Mouse (Mus musculus) midbrain, embryonic 16.5 days (tissue): ENCODE results near the gene 9530053A07Rik. TPM values are rescaled to one million over a fixed set of nuclear protein-coding genes. Genes with fewer than 3 reads are reported as not detected.

ENCODE experiments used
- ATAC-seq: fragments of 200-750 bp; cut with Nextera tagmentation; 2 replicates; pipeline ENCODE4 v1.8.0; 2017; ENCODE audit warnings: moderate TSS enrichment
- H3K27ac ChIP-seq: fragments of 300-500 bp; sonication (generic); 2 replicates; pipeline ENCODE4 v1.5.1; 2014; ENCODE audit warnings: mild to moderate bottlenecking, low read length, mixed read lengths
- H3K27me3 ChIP-seq: fragments of 300-500 bp; sonication (generic); 2 replicates; pipeline ENCODE4 v1.6.1; 2014; ENCODE audit warnings: low read depth, low read length, mixed read lengths; ENCODE audit not compliant: control insufficient read depth, insufficient read depth
- H3K36me3 ChIP-seq: fragments of 300-500 bp; sonication (generic); 2 replicates; pipeline ENCODE4 v1.6.1; 2014; ENCODE audit warnings: mild to moderate bottlenecking, low read length, moderate library complexity, mixed read lengths; ENCODE audit not compliant: control insufficient read depth, insufficient read depth
- H3K4me1 ChIP-seq: fragments of 300-500 bp; sonication (generic); 2 replicates; pipeline ENCODE4 v1.6.1; 2014; ENCODE audit warnings: mild to moderate bottlenecking, low read length, mixed read lengths; ENCODE audit not compliant: control insufficient read depth, insufficient read depth
- H3K4me2 ChIP-seq: fragments of 300-500 bp; sonication (generic); 2 replicates; pipeline ENCODE4 v1.6.1; 2014; ENCODE audit warnings: mild to moderate bottlenecking, low read length, mixed read lengths
- H3K4me3 ChIP-seq: fragments of 300-500 bp; sonication (generic); 2 replicates; pipeline ENCODE4 v1.5.1; 2014; ENCODE audit warnings: low read depth, mild to moderate bottlenecking, low read length, moderate library complexity, mixed read lengths
- H3K9ac ChIP-seq: fragments of 300-500 bp; sonication (generic); 2 replicates; pipeline ENCODE4 v1.6.1; 2014; ENCODE audit warnings: low read depth, low read length, mixed read lengths
- H3K9me3 ChIP-seq: fragments of 300-500 bp; sonication (generic); replicated peaks from 2 replicates; pipeline ENCODE4 v1.6.1; 2014; ENCODE audit warnings: mild to moderate bottlenecking, low read length, mixed read lengths; ENCODE audit not compliant: control insufficient read depth, poor library complexity, severe bottlenecking
- WGBS: fragments of 180-500 bp; shearing (Covaris S2); extraction: QIAGEN DNeasy Blood & Tissue Kit; methylation state at CpG from one replicate; pipeline ENCODE4 v1.1.7; 2014; 5-methylcytosine and 5-hydroxymethylcytosine counted together
- polyA plus RNA-seq: library from polyadenylated mRNA; unstranded; fragments of >200 nt; fragmentation: Nextera tagmentation; extraction: Ambion mirVana; gene quantifications from 2 replicates; pipeline ENCODE4 v1.2.1, GENCODE M21; 2015

The 9530053A07Rik gene
- polyA plus RNA-seq, 1 experiment from 2014 or later, result 0.03 TPM

GRCm38 (mm10) chr7:28182320-28182719 lies 53.1 kb downstream of the 9530053A07Rik start:
- Histone ChIP-seq H3K4me1 (peaks cover 11% of the 10 kb centered on the region), H3K4me2 (no peak overlapping the region), H3K9ac (no peak overlapping the region), H3K9me3 (no peaks in the 10 kb centered on the region), H3K36me3 (peaks cover 53% of the 10 kb centered on the region), H3K4me3 (no peak overlapping the region), H3K27ac (no peak overlapping the region), H3K27me3 (no peaks in the 10 kb centered on the region)
- WGBS, result 97% methylated on average over 22 of the region's 22 CpGs
- no peak for ATAC-seq

GRCm38 (mm10) chr7:28185884-28186283 lies 56.6 kb downstream of the 9530053A07Rik start:
- H3K9me3 ChIP-seq, result no peaks in the 10 kb centered on the region
- no peak overlapping the region for H3K4me3 ChIP-seq
- WGBS, result 95% methylated on average over 14 of the region's 14 CpGs
- peaks cover 71% of the 10 kb centered on the region for H3K36me3 ChIP-seq
- H3K4me1 ChIP-seq, result peaks cover 7% of the 10 kb centered on the region
- ATAC-seq, result 0 out of 2 replicates have a peak, but pooled peaks have one; percentile 25
- H3K4me2 ChIP-seq, result no peak overlapping the region
- no peaks in the 10 kb centered on the region for H3K27me3 ChIP-seq
- H3K27ac ChIP-seq, result no peak overlapping the region
- no peak overlapping the region for H3K9ac ChIP-seq

- 93% methylated on average over 8 of the region's 8 CpGs for WGBS
- ATAC-seq, result no peak
- Histone ChIP-seq H3K9ac (no peak overlapping the region), H3K4me2 (no peak overlapping the region), H3K27ac (no peak overlapping the region), H3K4me3 (no peak overlapping the region), H3K9me3 (no peaks in the 10 kb centered on the region), H3K36me3 (peaks cover 69% of the 10 kb centered on the region), H3K27me3 (no peaks in the 10 kb centered on the region), H3K4me1 (no peaks in the 10 kb centered on the region)
Observed at GRCm38 (mm10) chr7:28186631-28187030, 57.4 kb downstream of the 9530053A07Rik start.

- no peak overlapping the region for H3K27ac ChIP-seq
- no peak overlapping the region for H3K4me3 ChIP-seq
- no peaks in the 10 kb centered on the region for H3K27me3 ChIP-seq
- no peaks in the 10 kb centered on the region for H3K4me1 ChIP-seq
- no peak overlapping the region for H3K4me2 ChIP-seq
- no peak overlapping the region for H3K9ac ChIP-seq
- no peaks in the 10 kb centered on the region for H3K9me3 ChIP-seq
- no peak for ATAC-seq
- 95% methylated on average over 3 of the region's 3 CpGs for WGBS
- H3K36me3 ChIP-seq, result peaks cover 43% of the 10 kb centered on the region
Observed at GRCm38 (mm10) chr7:28191489-28191888, 62.2 kb downstream of the 9530053A07Rik start.

GRCm38 (mm10) chr7:28191903-28192302 lies 62.6 kb downstream of the 9530053A07Rik start:
- no peak overlapping the region for H3K27ac ChIP-seq
- no peak overlapping the region for H3K9ac ChIP-seq
- 100% methylated on average over 1 of the region's 1 CpGs for WGBS
- no peak overlapping the region for H3K4me3 ChIP-seq
- peaks cover 39% of the 10 kb centered on the region for H3K36me3 ChIP-seq
- no peak for ATAC-seq
- H3K4me2 ChIP-seq, result no peak overlapping the region
- no peaks in the 10 kb centered on the region for H3K9me3 ChIP-seq
- H3K4me1 ChIP-seq, result no peaks in the 10 kb centered on the region
- H3K27me3 ChIP-seq, result no peaks in the 10 kb centered on the region

- Histone ChIP-seq H3K9me3 (no peaks in the 10 kb centered on the region), H3K36me3 (peaks cover 19% of the 10 kb centered on the region), H3K4me2 (no peak overlapping the region), H3K27me3 (no peaks in the 10 kb centered on the region), H3K4me1 (no peaks in the 10 kb centered on the region), H3K9ac (no peak overlapping the region), H3K27ac (no peak overlapping the region), H3K4me3 (no peak overlapping the region)
- no peak for ATAC-seq
- 89% methylated on average over 5 of the region's 5 CpGs for whole genome bisulfite sequencing
Observed at GRCm38 (mm10) chr7:28195414-28196098, 66.3 kb downstream of the 9530053A07Rik start.

- no peak overlapping the region for H3K27ac ChIP-seq
- 81% methylated on average over 14 of the region's 14 CpGs for WGBS
- H3K4me2 ChIP-seq, result no peak overlapping the region
- no peaks in the 10 kb centered on the region for H3K4me1 ChIP-seq
- ATAC-seq, result no peak
- peaks cover 17% of the 10 kb centered on the region for H3K36me3 ChIP-seq
- no peak overlapping the region for H3K9ac ChIP-seq
- no peak overlapping the region for H3K4me3 ChIP-seq
- H3K27me3 ChIP-seq, result no peaks in the 10 kb centered on the region
- H3K9me3 ChIP-seq, result no peaks in the 10 kb centered on the region
Observed at GRCm38 (mm10) chr7:28196528-28196927, 67.3 kb downstream of the 9530053A07Rik start.

- H3K9me3 ChIP-seq, result no peaks in the 10 kb centered on the region
- H3K36me3 ChIP-seq, result peaks cover 11% of the 10 kb centered on the region; the same call in 1 of the 2 replicates
- H3K4me1 ChIP-seq, result no peaks in the 10 kb centered on the region
- no peak overlapping the region for H3K9ac ChIP-seq
- 74% methylated on average over 4 of the region's 4 CpGs for WGBS
- no peak overlapping the region for H3K4me3 ChIP-seq
- no peak overlapping the region for H3K4me2 ChIP-seq
- no peak for ATAC-seq
- H3K27me3 ChIP-seq, result no peaks in the 10 kb centered on the region
- H3K27ac ChIP-seq, result no peak overlapping the region
Observed at GRCm38 (mm10) chr7:28199054-28199453, 69.8 kb downstream of the 9530053A07Rik start.

GRCm38 (mm10) chr7:28203207-28204108 lies 74.2 kb downstream of the 9530053A07Rik start:
- no peak for ATAC-seq
- WGBS, result 65% methylated on average over 16 of the region's 19 CpGs

More at GRCm38 (mm10) chr7:28203207-28204108, 74.2 kb downstream of the 9530053A07Rik start:
- no peak overlapping the region for H3K27ac ChIP-seq
- H3K27me3 ChIP-seq, result no peaks in the 10 kb centered on the region
- H3K4me1 ChIP-seq, result peaks cover 3% of the 10 kb centered on the region; the same call in 1 of the 2 replicates
- no peak overlapping the region for H3K4me3 ChIP-seq
- H3K9me3 ChIP-seq, result no peaks in the 10 kb centered on the region
- H3K36me3 ChIP-seq, result no peaks in the 10 kb centered on the region
- H3K4me2 ChIP-seq, result no peak overlapping the region
- H3K9ac ChIP-seq, result no peak overlapping the region
